Mouse (Mus musculus) myocyte (in vitro differentiated cells): ENCODE measurements around the gene Cers5. TPM values are rescaled to one million over a fixed set of nuclear protein-coding genes. Genes with fewer than 3 reads are reported as not detected.
A peak's percentile ranks its signal among the peaks of the same experiment; 100 is the strongest.

ENCODE experiments used
- H3K27me3 ChIP-seq: one replicate; pipeline ENCODE4 v1.6.1; 2011; ENCODE audit not compliant: control insufficient read depth, insufficient read depth, insufficient read length
- H3K36me3 ChIP-seq: one replicate; pipeline ENCODE4 v1.6.1; 2011; ENCODE audit not compliant: control insufficient read depth, insufficient read depth
- H3K4me2 ChIP-seq: one replicate; pipeline ENCODE4 v1.6.1; 2011; ENCODE audit warnings: low read depth, control low read depth
- H3K4me3 ChIP-seq: one replicate; pipeline ENCODE4 v1.5.1; 2011; ENCODE audit warnings: mild to moderate bottlenecking, control low read depth, moderate library complexity
- H3K79me2 ChIP-seq: one replicate; pipeline ENCODE4 v1.6.1; 2011; ENCODE audit not compliant: control insufficient read depth, insufficient read depth
- H3ac ChIP-seq: one replicate; pipeline ENCODE4 v1.6.1; 2011; ENCODE audit not compliant: control insufficient read depth, insufficient read length
- CEBPB ChIP-seq: IDR thresholded peaks from 2 replicates; pipeline ENCODE4 v1.6.1; 2011; ENCODE audit warnings: mild to moderate bottlenecking, moderate library complexity; ENCODE audit not compliant: poor library complexity, insufficient read depth, severe bottlenecking
- E2F4 ChIP-seq: IDR thresholded peaks from one replicate; pipeline ENCODE4 v1.6.1; 2011; ENCODE audit warnings: mild to moderate bottlenecking, control low read depth, moderate library complexity; ENCODE audit not compliant: insufficient read depth
- MAX ChIP-seq: IDR thresholded peaks from one replicate; pipeline ENCODE4 v1.6.1; 2011; ENCODE audit warnings: low read depth, mild to moderate bottlenecking, control low read depth
- MYOD1 ChIP-seq, 3 experiments: IDR thresholded peaks; one replicate each; pipeline ENCODE4 v1.6.1; 2011; ENCODE audit warnings: control low read depth in 2 of 3, low read depth in 2 of 3, mild to moderate bottlenecking in 2 of 3, moderate library complexity in 1 of 3; ENCODE audit not compliant: insufficient read length in 2 of 3, control insufficient read depth in 1 of 3
- MYOG ChIP-seq, 3 experiments: IDR thresholded peaks; one replicate each; pipeline ENCODE4 v1.6.1; 2011; ENCODE audit warnings: control low read depth in 2 of 3, low read depth in 2 of 3, mild to moderate bottlenecking in 2 of 3; ENCODE audit not compliant: insufficient read length in 2 of 3, control insufficient read depth in 1 of 3, insufficient read depth in 1 of 3
- POLR2A ChIP-seq: IDR thresholded peaks from one replicate; pipeline ENCODE4 v1.6.1; 2011; ENCODE audit warnings: low read depth, mild to moderate bottlenecking, control low read depth, moderate library complexity; ENCODE audit not compliant: insufficient read length
- POLR2AphosphoS2 ChIP-seq: IDR thresholded peaks from one replicate; pipeline ENCODE4 v1.6.1; 2011; ENCODE audit warnings: low read depth, control low read depth; ENCODE audit not compliant: insufficient read length
- REST ChIP-seq: IDR thresholded peaks from one replicate; pipeline ENCODE4 v1.6.1; 2011; ENCODE audit warnings: mild to moderate bottlenecking, control low read depth, moderate library complexity; ENCODE audit not compliant: insufficient read depth, insufficient read length
- SRF ChIP-seq: IDR thresholded peaks from one replicate; pipeline ENCODE4 v1.6.1; 2011; ENCODE audit warnings: low read depth; ENCODE audit not compliant: control insufficient read depth, insufficient read length
- TCF12 ChIP-seq: IDR thresholded peaks from one replicate; pipeline ENCODE4 v1.6.1; 2011; ENCODE audit warnings: mild to moderate bottlenecking, control low read depth; ENCODE audit not compliant: poor library complexity, insufficient read depth, severe bottlenecking
- TCF3 ChIP-seq: IDR thresholded peaks from one replicate; pipeline ENCODE4 v1.6.1; 2011; ENCODE audit warnings: low read depth, control low read depth; ENCODE audit not compliant: insufficient read length
- USF1 ChIP-seq: IDR thresholded peaks from one replicate; pipeline ENCODE4 v1.6.1; 2011; ENCODE audit warnings: low read depth, mild to moderate bottlenecking, control low read depth, moderate library complexity
- polyA plus RNA-seq: library from polyadenylated mRNA; unstranded; fragments of >200 nt; fragmentation: generic; extraction: Trizol; gene quantifications from one replicate; pipeline ENCODE4 v1.2.1, GENCODE M21; 2012; ENCODE audit warnings: missing spikeins

Gene Cers5
- polyA plus RNA-seq, 1 experiment, result 68.6 TPM

DNA sequence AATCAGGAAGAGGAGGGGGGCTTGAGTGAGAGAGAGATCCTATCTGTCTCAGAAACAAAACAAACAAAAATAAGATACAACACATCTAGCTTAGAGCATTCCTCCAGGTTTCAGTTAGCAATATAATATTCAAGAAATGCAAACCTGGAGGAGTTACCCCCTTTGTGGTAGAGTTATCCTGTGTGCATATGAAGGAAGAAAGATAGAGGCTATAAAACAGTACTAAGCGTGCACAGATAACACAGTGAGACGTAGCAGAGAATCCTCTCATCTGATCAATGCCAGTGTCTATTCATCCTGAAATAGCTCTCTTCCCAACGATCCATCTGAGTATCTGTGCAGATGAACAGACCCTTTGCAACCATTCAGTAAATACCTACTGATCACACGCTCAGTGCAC lies 5.2 kb downstream of the Cers5 start:
- no peak overlapping the region for H3K4me3 ChIP-seq
- H3ac ChIP-seq, result no peak overlapping the region
- H3K27me3 ChIP-seq, result no peaks in the 10 kb centered on the region
- peaks cover 82% of the 10 kb centered on the region for H3K79me2 ChIP-seq
- TF ChIP-seq TCF12 (no peak), REST (no peak), USF1 (no peak), E2F4 (no peak), MYOG (IDR thresholded peaks at IDR 0.05; ENCODE audit: control insufficient read depth in 1 of 3, insufficient read depth in 1 of 3, insufficient read length in 2 of 3, low read depth in 2 of 3) (no peak), MAX (no peak), MYOD1 (IDR thresholded peaks at IDR 0.05; ENCODE audit: control insufficient read depth in 1 of 3, insufficient read length in 2 of 3, low read depth in 2 of 3) (no peak), CEBPB (no peak), POLR2AphosphoS2 (no peak), TCF3 (no peak)
- H3K4me2 ChIP-seq, result no peak overlapping the region
- H3K36me3 ChIP-seq, result peaks cover 9% of the 10 kb centered on the region

DNA sequence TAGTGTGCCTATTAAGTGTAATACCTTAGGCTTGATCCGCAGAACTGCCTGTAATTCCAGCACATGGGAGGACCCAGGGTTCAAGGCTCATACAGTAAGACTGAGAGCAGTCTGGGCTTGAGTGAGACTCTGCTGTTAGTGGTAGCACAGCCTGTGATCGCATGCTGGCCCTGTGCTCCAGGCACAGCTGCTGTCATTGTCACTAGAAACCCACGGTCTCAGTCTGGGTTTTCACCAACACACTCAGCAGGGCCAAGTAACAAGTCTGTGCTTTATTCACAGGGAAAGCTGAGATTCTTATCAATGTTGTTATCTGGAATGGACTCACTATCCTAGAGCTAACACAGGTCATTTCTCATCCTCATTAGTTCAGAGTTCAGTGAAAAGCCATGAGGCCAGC lies 18.5 kb downstream of the Cers5 start:
- no peak overlapping the region for H3K4me2 ChIP-seq
- no peak overlapping the region for H3K4me3 ChIP-seq
- H3K79me2 ChIP-seq, result peaks cover 31% of the 10 kb centered on the region
- no peak overlapping the region for H3ac ChIP-seq
- no peaks in the 10 kb centered on the region for H3K36me3 ChIP-seq
- TF ChIP-seq MYOG (IDR thresholded peaks at IDR 0.05; ENCODE audit: control insufficient read depth in 1 of 3, insufficient read depth in 1 of 3, insufficient read length in 2 of 3, low read depth in 2 of 3) (peak in 1 of 3 experiments; percentile 50), TCF12 (no peak)
- no peaks in the 10 kb centered on the region for H3K27me3 ChIP-seq

DNA sequence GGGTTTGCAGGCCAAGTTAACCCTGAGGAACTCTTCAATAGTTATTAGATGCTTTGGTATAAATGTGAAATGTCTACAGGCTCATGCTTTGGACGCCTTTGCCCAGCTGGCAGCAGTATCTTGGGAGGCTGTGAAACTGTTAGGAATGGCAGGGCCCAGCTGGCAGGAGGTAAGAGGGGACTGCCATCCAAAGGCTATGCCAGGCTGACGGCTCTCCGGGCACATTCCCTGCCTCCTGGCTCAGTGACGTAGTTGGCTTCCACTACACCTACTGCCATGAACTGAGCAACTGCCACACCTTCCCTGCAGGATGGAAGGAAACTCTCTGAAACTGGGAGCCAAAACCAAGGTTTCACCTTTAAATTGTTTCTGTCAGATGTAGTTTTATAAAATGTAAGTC lies 32.5 kb downstream of the Cers5 start:
- H3K36me3 ChIP-seq, result peaks cover 50% of the 10 kb centered on the region
- no peak for TF ChIP-seq CEBPB
- no peak for TF ChIP-seq TCF3
- TF ChIP-seq MYOD1 (IDR thresholded peaks at IDR 0.05; ENCODE audit: control insufficient read depth in 1 of 3, insufficient read length in 2 of 3, low read depth in 2 of 3), result no peak
- TF ChIP-seq SRF, result no peak
- TF ChIP-seq USF1, result no peak
- TF ChIP-seq MYOG (IDR thresholded peaks at IDR 0.05; ENCODE audit: control insufficient read depth in 1 of 3, insufficient read depth in 1 of 3, insufficient read length in 2 of 3, low read depth in 2 of 3), result no peak
- no peak for TF ChIP-seq POLR2AphosphoS2
- TF ChIP-seq POLR2A, result no peak
- TF ChIP-seq TCF12, result no peak
- no peak for TF ChIP-seq REST
- TF ChIP-seq MAX, result no peak
- TF ChIP-seq E2F4, result no peak
- H3K27me3 ChIP-seq, result no peaks in the 10 kb centered on the region
- H3K79me2 ChIP-seq, result no peaks in the 10 kb centered on the region
- no peak overlapping the region for H3K4me2 ChIP-seq
- H3ac ChIP-seq, result no peak overlapping the region
- no peak overlapping the region for H3K4me3 ChIP-seq

DNA sequence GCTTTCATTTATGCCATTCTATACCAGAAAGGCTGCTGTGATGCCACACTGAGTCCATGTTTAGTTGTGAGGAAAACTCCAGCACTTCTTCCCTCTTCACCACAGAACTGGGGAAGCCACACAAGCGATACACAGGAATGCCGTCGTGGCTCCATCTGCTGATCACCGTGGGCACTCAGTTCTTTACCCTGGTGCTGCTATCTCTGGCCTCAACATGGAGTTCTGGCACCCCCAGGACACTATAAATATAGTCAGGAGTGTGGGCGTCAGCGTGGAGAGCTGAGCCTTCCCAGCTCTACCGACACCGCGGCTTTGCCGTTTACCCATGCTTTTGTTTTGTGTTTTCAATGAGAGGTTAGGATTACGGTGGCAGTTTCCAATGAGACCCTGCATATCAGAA lies 36.0 kb downstream of the Cers5 start:
- no peak for TF ChIP-seq TCF12
- no peak for TF ChIP-seq REST
- TF ChIP-seq SRF, result no peak
- TF ChIP-seq MYOD1 (IDR thresholded peaks at IDR 0.05; ENCODE audit: control insufficient read depth in 1 of 3, insufficient read length in 2 of 3, low read depth in 2 of 3), result no peak
- TF ChIP-seq POLR2AphosphoS2, result no peak
- TF ChIP-seq MAX, result no peak
- no peak for TF ChIP-seq E2F4
- TF ChIP-seq TCF3, result no peak
- no peak for TF ChIP-seq POLR2A
- no peak for TF ChIP-seq USF1
- TF ChIP-seq MYOG (IDR thresholded peaks at IDR 0.05; ENCODE audit: control insufficient read depth in 1 of 3, insufficient read depth in 1 of 3, insufficient read length in 2 of 3, low read depth in 2 of 3), result no peak
- TF ChIP-seq CEBPB, result no peak
- H3K27me3 ChIP-seq, result no peaks in the 10 kb centered on the region
- no peak overlapping the region for H3K4me2 ChIP-seq
- no peak overlapping the region for H3K4me3 ChIP-seq
- no peaks in the 10 kb centered on the region for H3K79me2 ChIP-seq
- H3ac ChIP-seq, result no peak overlapping the region
- peaks cover 59% of the 10 kb centered on the region for H3K36me3 ChIP-seq

DNA sequence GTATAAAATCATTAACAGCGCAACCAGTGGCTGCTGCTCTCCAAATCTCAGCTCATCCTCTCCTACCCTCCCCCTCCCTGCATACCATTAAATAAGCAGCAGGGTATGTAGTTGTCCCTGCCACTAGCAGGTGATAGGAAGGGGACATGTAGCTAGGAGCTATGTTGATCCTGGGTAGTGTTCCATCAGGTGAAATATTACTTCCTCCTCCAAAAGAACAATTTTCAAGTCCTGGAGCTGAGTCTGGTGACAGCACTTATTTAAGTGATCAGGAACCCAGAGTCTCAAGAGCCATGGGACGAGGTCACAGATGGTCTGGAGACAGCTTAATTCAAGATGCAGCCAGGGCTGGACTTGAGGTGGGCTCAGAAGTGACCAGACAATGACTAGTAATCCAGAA lies 37.1 kb downstream of the Cers5 start:
- Histone ChIP-seq H3K36me3 (peaks cover 49% of the 10 kb centered on the region), H3K4me2 (no peak overlapping the region), H3K79me2 (no peaks in the 10 kb centered on the region), H3K27me3 (no peaks in the 10 kb centered on the region), H3K4me3 (no peak overlapping the region), H3ac (no peak overlapping the region)
- TF ChIP-seq REST (no peak), TCF3 (no peak), POLR2AphosphoS2 (no peak), USF1 (no peak), POLR2A (no peak), MAX (no peak), MYOD1 (IDR thresholded peaks at IDR 0.05; ENCODE audit: control insufficient read depth in 1 of 3, insufficient read length in 2 of 3, low read depth in 2 of 3) (no peak), MYOG (IDR thresholded peaks at IDR 0.05; ENCODE audit: control insufficient read depth in 1 of 3, insufficient read depth in 1 of 3, insufficient read length in 2 of 3, low read depth in 2 of 3) (no peak), CEBPB (no peak), TCF12 (no peak)
